Mouse (Mus musculus): ENCODE measurements around the gene Syap1. TPM values are rescaled to one million over a fixed set of nuclear protein-coding genes. Genes with fewer than 3 reads are reported as not detected.
"Not testable (repeated sequence)": the region's sequence is repeated elsewhere in the genome, so short reads cannot be mapped to it uniquely, and the experiment has no call there.

Syap1 gene
- polyA plus RNA-seq, 1 experiment from 2014 or later: 27.1 TPM

- H3K27me3 ChIP-seq: no peaks in the 10 kb centered on the region; the same call in 1 of the 2 replicates
- no peaks in the 10 kb centered on the region for H3K4me1 ChIP-seq
- no peak overlapping the region for H3K4me3 ChIP-seq (replicated peaks)
- H3K4me2 ChIP-seq: no peak overlapping the region
- H3K9ac ChIP-seq: no peak overlapping the region
- no peak for ATAC-seq (ENCODE audit: low FRiP score)
- 88% methylated on average over 2 of the region's 2 CpGs for WGBS
- H3K27ac ChIP-seq: no peak overlapping the region
- H3K36me3 ChIP-seq (replicated peaks): peaks cover 15% of the 10 kb centered on the region; the same call in 1 of the 2 replicates
- H3K9me3 ChIP-seq: no peaks in the 10 kb centered on the region
Measured at GRCm38 (mm10) chrX:162873761-162874160, 14.5 kb downstream of the Syap1 start.

- 40% methylated on average over 4 of the region's 4 CpGs for WGBS
Measured at GRCm38 (mm10) chrX:162871734-162872517, 16.3 kb downstream of the Syap1 start.

GRCm38 (mm10) chrX:162868294-162868965 is 19.8 kb downstream of the Syap1 start:
- Histone ChIP-seq H3K4me1 (no peaks in the 10 kb centered on the region), H3K9me3 (no peaks in the 10 kb centered on the region), H3K27me3 (no peaks in the 10 kb centered on the region; the same call in none of the 2 replicates), H3K27ac (no peak overlapping the region), H3K36me3 (replicated peaks) (0 out of 2 replicates have a peak, but pooled peaks cover 11% of the 10 kb centered on the region), H3K4me3 (replicated peaks) (no peak overlapping the region), H3K4me2 (no peak overlapping the region), H3K9ac (no peak overlapping the region)
- WGBS: 85% methylated on average over 3 of the region's 3 CpGs
- no peak for ATAC-seq (ENCODE audit: low FRiP score)

More at GRCm38 (mm10) chrX:162871734-162872517, 16.3 kb downstream of the Syap1 start:
- no peak overlapping the region for H3K27ac ChIP-seq
- H3K27me3 ChIP-seq: no peaks in the 10 kb centered on the region; the same call in none of the 2 replicates
- no peaks in the 10 kb centered on the region for H3K4me1 ChIP-seq
- no peak for ATAC-seq (ENCODE audit: low FRiP score)
- no peak overlapping the region for H3K4me2 ChIP-seq
- H3K36me3 ChIP-seq (replicated peaks): 0 out of 2 replicates have a peak, but pooled peaks cover 7% of the 10 kb centered on the region
- no peak overlapping the region for H3K9ac ChIP-seq
- H3K9me3 ChIP-seq: no peaks in the 10 kb centered on the region
- no peak overlapping the region for H3K4me3 ChIP-seq (replicated peaks)

- H3K9ac ChIP-seq: no peak overlapping the region
- WGBS: 97% methylated on average over 1 of the region's 1 CpGs
- no peak overlapping the region for H3K4me3 ChIP-seq (replicated peaks)
- no peak for ATAC-seq (ENCODE audit: low FRiP score)
- H3K27ac ChIP-seq: no peak overlapping the region
- no peak overlapping the region for H3K4me2 ChIP-seq
- no peaks in the 10 kb centered on the region for H3K27me3 ChIP-seq
- H3K9me3 ChIP-seq: no peaks in the 10 kb centered on the region
- H3K4me1 ChIP-seq: no peaks in the 10 kb centered on the region
- no peaks in the 10 kb centered on the region for H3K36me3 ChIP-seq (replicated peaks)
Measured at GRCm38 (mm10) chrX:162848682-162849081, 39.6 kb downstream of the Syap1 start.

- Histone ChIP-seq H3K4me3 (replicated peaks) (no peak overlapping the region), H3K27me3 (no peaks in the 10 kb centered on the region), H3K9ac (no peak overlapping the region), H3K27ac (no peak overlapping the region), H3K36me3 (replicated peaks) (no peaks in the 10 kb centered on the region), H3K4me1 (no peaks in the 10 kb centered on the region), H3K9me3 (no peaks in the 10 kb centered on the region), H3K4me2 (no peak overlapping the region)
- WGBS: 93% methylated on average over 3 of the region's 3 CpGs
- no peak for ATAC-seq (ENCODE audit: low FRiP score)
Measured at GRCm38 (mm10) chrX:162845531-162845930, 42.7 kb downstream of the Syap1 start.

GRCm38 (mm10) chrX:162844447-162845100 is 43.7 kb downstream of the Syap1 start:
- ATAC-seq (ENCODE audit: low FRiP score): no peak
- Histone ChIP-seq H3K9me3 (no peaks in the 10 kb centered on the region), H3K4me2 (no peak overlapping the region), H3K36me3 (replicated peaks) (no peaks in the 10 kb centered on the region), H3K27me3 (no peaks in the 10 kb centered on the region), H3K9ac (no peak overlapping the region), H3K4me3 (replicated peaks) (no peak overlapping the region), H3K27ac (no peak overlapping the region), H3K4me1 (no peaks in the 10 kb centered on the region)
- 70% methylated on average over 8 of the region's 8 CpGs for WGBS

- ATAC-seq (ENCODE audit: low FRiP score): no peak
- Histone ChIP-seq H3K27me3 (0 out of 2 replicates have a peak, but pooled peaks cover 4% of the 10 kb centered on the region), H3K27ac (peak overlapping the region; percentile 50; the same call in 1 of the 2 replicates), H3K4me3 (replicated peaks) (no peak overlapping the region), H3K4me1 (no peaks in the 10 kb centered on the region), H3K9me3 (no peaks in the 10 kb centered on the region), H3K36me3 (replicated peaks) (no peaks in the 10 kb centered on the region), H3K4me2 (no peak overlapping the region), H3K9ac (no peak overlapping the region)
- 25% methylated on average over 3 of the region's 3 CpGs for WGBS
Measured at GRCm38 (mm10) chrX:162832101-162832500, 56.1 kb downstream of the Syap1 start.

- no peaks in the 10 kb centered on the region for H3K9me3 ChIP-seq
- H3K9ac ChIP-seq: no peak overlapping the region
- 0 out of 2 replicates have a peak, but pooled peaks cover 4% of the 10 kb centered on the region for H3K27me3 ChIP-seq
- H3K27ac ChIP-seq: peak overlapping the region; percentile 50; the same call in 1 of the 2 replicates
- H3K4me3 ChIP-seq (replicated peaks): no peak overlapping the region
- H3K4me2 ChIP-seq: no peak overlapping the region
- 59% methylated on average over 1 of the region's 1 CpGs for WGBS
- ATAC-seq (ENCODE audit: low FRiP score): no peak
- H3K36me3 ChIP-seq (replicated peaks): no peaks in the 10 kb centered on the region
- H3K4me1 ChIP-seq: no peaks in the 10 kb centered on the region
Measured at GRCm38 (mm10) chrX:162831542-162831941, 56.7 kb downstream of the Syap1 start.

- Histone ChIP-seq H3K4me3 (replicated peaks) (no peak overlapping the region), H3K36me3 (replicated peaks) (no peaks in the 10 kb centered on the region), H3K27ac (no peak overlapping the region), H3K9ac (no peak overlapping the region), H3K4me2 (no peak overlapping the region), H3K9me3 (no peaks in the 10 kb centered on the region), H3K4me1 (no peaks in the 10 kb centered on the region), H3K27me3 (0 out of 2 replicates have a peak, but pooled peaks cover 4% of the 10 kb centered on the region)
- 10% methylated on average over 1 of the region's 1 CpGs for WGBS
- no peak for ATAC-seq (ENCODE audit: low FRiP score)
Measured at GRCm38 (mm10) chrX:162831036-162831435, 57.2 kb downstream of the Syap1 start.

- not testable (repeated sequence) for H3K4me3 ChIP-seq (replicated peaks); H3K27me3 ChIP-seq; H3K9me3 ChIP-seq; ATAC-seq (ENCODE audit: low FRiP score); H3K4me2 ChIP-seq; H3K4me1 ChIP-seq; H3K9ac ChIP-seq; H3K36me3 ChIP-seq (replicated peaks); H3K27ac ChIP-seq
- 68% methylated on average over 2 of the region's 2 CpGs for WGBS
Measured at GRCm38 (mm10) chrX:162830313-162830712, 57.9 kb downstream of the Syap1 start.

GRCm38 (mm10) chrX:162829741-162830140 is 58.5 kb downstream of the Syap1 start:
- no peak overlapping the region for H3K27ac ChIP-seq
- 0 out of 2 replicates have a peak, but pooled peaks cover 4% of the 10 kb centered on the region for H3K27me3 ChIP-seq
- no peak overlapping the region for H3K9ac ChIP-seq
- no peaks in the 10 kb centered on the region for H3K9me3 ChIP-seq
- H3K4me2 ChIP-seq: peak overlapping the region; percentile 40
- WGBS: 46% methylated on average over 5 of the region's 5 CpGs
- H3K4me1 ChIP-seq: no peaks in the 10 kb centered on the region
- peak overlapping the region; percentile 55 for H3K4me3 ChIP-seq (replicated peaks)
- no peaks in the 10 kb centered on the region for H3K36me3 ChIP-seq (replicated peaks)
- ATAC-seq (ENCODE audit: low FRiP score): peak; percentile 12; the same call in 1 of the 2 replicates

GRCm38 (mm10) chrX:162829203-162829708 is 59.0 kb downstream of the Syap1 start, which contains the start of gene Txlng:
TSS of gene Txlng (minus strand) at chrX:162829454.
- H3K9ac ChIP-seq: peak within 1 kb of the TSS; percentile 69
- peak; percentile 98 for ATAC-seq (ENCODE audit: low FRiP score)
- peak within 1 kb of the TSS; percentile 55 for H3K4me3 ChIP-seq (replicated peaks)
- no peaks in the 10 kb centered on the region for H3K36me3 ChIP-seq (replicated peaks)
- 0 out of 2 replicates have a peak, but pooled peaks cover 4% of the 10 kb centered on the region for H3K27me3 ChIP-seq
- H3K27ac ChIP-seq: no peak within 1 kb of the TSS
- 25% methylated on average over 37 of the region's 37 CpGs for WGBS
- no peaks in the 10 kb centered on the region for H3K4me1 ChIP-seq
- peak within 1 kb of the TSS; percentile 82 for H3K4me2 ChIP-seq
- H3K9me3 ChIP-seq: no peaks in the 10 kb centered on the region
